ENCODE assay signal across 11 mouse cellular contexts in the genomic region with DNA sequence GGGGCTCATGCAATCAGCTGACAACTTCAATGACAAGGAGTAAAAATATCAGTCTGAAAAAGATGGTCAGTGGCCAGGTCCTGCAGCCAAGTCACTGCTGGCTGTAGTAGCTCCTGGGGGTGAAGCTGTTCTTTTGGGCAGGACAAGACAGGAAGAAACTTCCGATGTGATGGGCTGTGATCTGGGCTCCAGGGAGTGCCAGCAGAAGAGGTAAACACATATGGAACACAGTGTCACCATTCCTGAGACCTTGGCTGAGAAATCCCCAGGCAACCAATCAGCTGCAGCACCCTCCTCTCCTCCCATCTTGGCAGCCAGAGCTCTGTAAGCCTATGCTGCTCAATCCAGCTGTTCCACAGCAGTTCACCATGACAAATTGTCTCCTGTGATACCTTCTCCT. TPM values are rescaled to one million over a fixed set of nuclear protein-coding genes. Genes with fewer than 3 reads are reported as not detected.
DNase-seq lines count a peak whose midpoint lies in the region; ATAC-seq lines count a peak whose summit lies in the region.
"Had no signal": no experiment of that assay in that cellular context is flagged by ENCODE, and none has a peak within 500 bp of the region (broad histone marks: within the 10 kb centered on the region; RNA-seq: fewer than 3 reads in every experiment).

No protein-coding gene starts in this region.

- no peak overlapping the region for H3K9ac ChIP-seq in hindbrain, embryonic 14.5 days
- H3K9ac ChIP-seq in liver, embryonic 15.5 days = no peak overlapping the region
- H3K9ac ChIP-seq: forebrain, postnatal 0 days had no signal

- H3K4me1 ChIP-seq in hindbrain, embryonic 10.5 days (replicated peaks) = peaks cover 36% of the 10 kb centered on the region
- peaks cover 28% of the 10 kb centered on the region for H3K4me1 ChIP-seq in hindbrain, embryonic 14.5 days (replicated peaks; ENCODE audit: control insufficient read depth, insufficient read depth, low read length)
- H3K4me1 ChIP-seq in liver, embryonic 15.5 days (replicated peaks) = peaks cover 53% of the 10 kb centered on the region

- H3K9me3 ChIP-seq in hindbrain, embryonic 10.5 days = no peaks in the 10 kb centered on the region
- H3K9me3 ChIP-seq in hindbrain, embryonic 14.5 days (ENCODE audit: control insufficient read depth, low read length) = no peaks in the 10 kb centered on the region
- no peaks in the 10 kb centered on the region for H3K9me3 ChIP-seq in liver, embryonic 15.5 days (replicated peaks)

- H3K4me3 ChIP-seq in hindbrain, embryonic 10.5 days = no peak overlapping the region
- H3K4me3 ChIP-seq in hindbrain, embryonic 14.5 days (replicated peaks; ENCODE audit: low read length) = no peak overlapping the region
- no peak overlapping the region for H3K4me3 ChIP-seq in liver, embryonic 15.5 days (replicated peaks)

- peaks cover 4% of the 10 kb centered on the region; the same call in 1 of the 2 replicates for H3K36me3 ChIP-seq in hindbrain, embryonic 10.5 days
- peaks cover 15% of the 10 kb centered on the region for H3K36me3 ChIP-seq in hindbrain, embryonic 14.5 days (replicated peaks; ENCODE audit: control insufficient read depth, insufficient read depth)
- H3K36me3 ChIP-seq in liver, embryonic 15.5 days (replicated peaks) = peaks cover 46% of the 10 kb centered on the region

- H3K27me3 ChIP-seq in hindbrain, embryonic 10.5 days (ENCODE audit: insufficient read depth, poor library complexity, severe bottlenecking) = no peaks in the 10 kb centered on the region
- H3K27me3 ChIP-seq in hindbrain, embryonic 14.5 days (ENCODE audit: control insufficient read depth, insufficient read depth, low read length) = no peaks in the 10 kb centered on the region
- H3K27me3 ChIP-seq in liver, embryonic 15.5 days = no peaks in the 10 kb centered on the region

- no peak overlapping the region for H3K4me2 ChIP-seq in hindbrain, embryonic 14.5 days (replicated peaks)
- H3K4me2 ChIP-seq in liver, embryonic 15.5 days = no peak overlapping the region

- peak; percentile 59 for DNase-seq in adrenal gland, adult 2 months
- DNase-seq in adrenal gland, adult 8-10 months = no peak
- DNase-seq in hindbrain, embryonic 10.5 days (ENCODE audit: low spot score) = no peak
- no peak for DNase-seq in hindbrain, embryonic 14.5 days (ENCODE audit: low spot score)
- peak; percentile 73 for DNase-seq in adipocyte (ENCODE audit: low spot score)
- no peak for DNase-seq in cerebellum, postnatal 36 days
- no peak for DNase-seq in frontal cortex, adult 2 months (ENCODE audit: extremely low spot score in 1 of 2, low spot score in 1 of 2)
- DNase-seq: forebrain, postnatal 0 days had no signal

- no peak for ATAC-seq in hindbrain, embryonic 14.5 days (ENCODE audit: low FRiP score)
- ATAC-seq in liver, embryonic 15.5 days (ENCODE audit: insufficient read depth) = no peak
- ATAC-seq: forebrain, postnatal 0 days; inflammation-experienced regulatory T-cells, adult 6 months; midbrain, embryonic 16.5 days had no signal

- H3K27ac ChIP-seq in hindbrain, embryonic 10.5 days = peak overlapping the region; percentile 30; the same call in 1 of the 2 replicates
- no peak overlapping the region for H3K27ac ChIP-seq in hindbrain, embryonic 14.5 days
- H3K27ac ChIP-seq in liver, embryonic 15.5 days (replicated peaks) = peak overlapping the region; percentile 42; the same call in 1 of the 2 replicates

- WGBS in hindbrain, embryonic 10.5 days = 53% methylated on average over 1 of the region's 1 CpGs
- 47% methylated on average over 1 of the region's 1 CpGs for WGBS in hindbrain, embryonic 14.5 days
- WGBS in liver, embryonic 15.5 days (ENCODE audit: insufficient replicate concordance) = 81% methylated on average over 1 of the region's 1 CpGs

RNA-seq across cellular contexts. Expression of gene Tango2, which starts 8.0 kb away (rescaled TPM):
- total RNA-seq in adrenal gland, adult 2 months (2021) = 10 to 100 TPM; 36.1 to 37.1 TPM
- 40.6 and 51.1 TPM in 2 replicates for polyA plus RNA-seq in adrenal gland, adult 2 months (2012; rRNA removed)
- 10 to 100 TPM; 45.4 to 68.0 (median 52.7) TPM for total RNA-seq in adrenal gland, adult 8-10 months (2022)
- polyA plus RNA-seq in hindbrain, embryonic 10.5 days (2016; fragmentation: Nextera tagmentation; extraction: Ambion mirVana) = 45.5 and 52.8 TPM in 2 replicates
- polyA plus RNA-seq in hindbrain, embryonic 14.5 days (2014; fragmentation: Nextera tagmentation; extraction: Ambion mirVana) = 94.5 and 97.9 TPM in 2 replicates
- polyA plus RNA-seq in liver, embryonic 15.5 days (2015; fragmentation: Nextera tagmentation; extraction: Ambion mirVana) = 56.5 and 61.7 TPM in 2 replicates
- 181 and 196 TPM in 2 replicates for polyA plus RNA-seq in frontal cortex, adult 2 months (2012; rRNA removed)

RNA-seq across cellular contexts. Expression of gene Arvcf, which starts 8.1 kb away (rescaled TPM):
- 10 to 100 TPM; 33.4 to 48.9 TPM for total RNA-seq in adrenal gland, adult 2 months (2021)
- 54.2 and 59.1 TPM in 2 replicates for polyA plus RNA-seq in adrenal gland, adult 2 months (2012; rRNA removed)
- total RNA-seq in adrenal gland, adult 8-10 months (2022) = 10 to 100 TPM; 25.5 to 67.0 (median 52.7) TPM
- polyA plus RNA-seq in hindbrain, embryonic 10.5 days (2016; fragmentation: Nextera tagmentation; extraction: Ambion mirVana) = 99.5 and 115 TPM in 2 replicates
- 53.2 and 64.6 TPM in 2 replicates for polyA plus RNA-seq in hindbrain, embryonic 14.5 days (2014; fragmentation: Nextera tagmentation; extraction: Ambion mirVana)
- 7.6 and 9.4 TPM in 2 replicates for polyA plus RNA-seq in liver, embryonic 15.5 days (2015; fragmentation: Nextera tagmentation; extraction: Ambion mirVana)
- polyA plus RNA-seq in frontal cortex, adult 2 months (2012; rRNA removed) = 40.8 and 44.2 TPM in 2 replicates

RNA-seq across cellular contexts. Expression of gene Dgcr8, which starts 50.8 kb away (rescaled TPM):
- total RNA-seq in adrenal gland, adult 2 months (2021) = 10 to 100 TPM; 23.3 to 27.3 TPM
- 12.3 and 20.6 TPM in 2 replicates for polyA plus RNA-seq in adrenal gland, adult 2 months (2012; rRNA removed)
- total RNA-seq in adrenal gland, adult 8-10 months (2022) = 10 to 100 TPM; 24.4 to 48.7 (median 32.9) TPM
- 37.4 and 45.4 TPM in 2 replicates for polyA plus RNA-seq in hindbrain, embryonic 10.5 days (2016; fragmentation: Nextera tagmentation; extraction: Ambion mirVana)
- polyA plus RNA-seq in hindbrain, embryonic 14.5 days (2014; fragmentation: Nextera tagmentation; extraction: Ambion mirVana) = 31.8 and 35.2 TPM in 2 replicates
- 11.2 and 12.8 TPM in 2 replicates for polyA plus RNA-seq in liver, embryonic 15.5 days (2015; fragmentation: Nextera tagmentation; extraction: Ambion mirVana)
- 48.4 and 49.4 TPM in 2 replicates for polyA plus RNA-seq in frontal cortex, adult 2 months (2012; rRNA removed)

Comparison
In these comparisons a context has a peak if more than half of its experiments do, and no peak if none do; other contexts are left out.
1. DNase-seq: peak in adrenal gland, adult 2 months (single experiment) and adipocyte (single experiment); none in adrenal gland, adult 8-10 months (single experiment), hindbrain, embryonic 10.5 days (single experiment), hindbrain, embryonic 14.5 days (single experiment), cerebellum, postnatal 36 days (0 of 2) and frontal cortex, adult 2 months (0 of 2).